Mouse (Mus musculus) spleen, adult 2 months (tissue): ENCODE measurements around the gene Comp.

Experiments used
- CTCF ChIP-seq: fragments of 200-500 bp; IDR thresholded peaks from 2 replicates; pipeline ENCODE4 v1.5.1; 2011; ENCODE audit warnings: mild to moderate bottlenecking, inconsistent platforms; ENCODE audit not compliant: insufficient read depth, insufficient read length, insufficient replicate concordance; ENCODE audit errors: extremely low read depth
- POLR2A ChIP-seq: fragments of 200-500 bp; IDR thresholded peaks from 2 replicates; pipeline ENCODE4 v1.6.1; 2011; ENCODE audit warnings: low read depth, low read length, inconsistent platforms

- TF ChIP-seq POLR2A (no peak), CTCF (no peak)
These were observed 48.2 kb downstream of the Comp start for GRCm38 (mm10) chr8:70421349-70422104.
